ENCODE assay signal across 8 mouse cellular contexts in the genomic region with DNA sequence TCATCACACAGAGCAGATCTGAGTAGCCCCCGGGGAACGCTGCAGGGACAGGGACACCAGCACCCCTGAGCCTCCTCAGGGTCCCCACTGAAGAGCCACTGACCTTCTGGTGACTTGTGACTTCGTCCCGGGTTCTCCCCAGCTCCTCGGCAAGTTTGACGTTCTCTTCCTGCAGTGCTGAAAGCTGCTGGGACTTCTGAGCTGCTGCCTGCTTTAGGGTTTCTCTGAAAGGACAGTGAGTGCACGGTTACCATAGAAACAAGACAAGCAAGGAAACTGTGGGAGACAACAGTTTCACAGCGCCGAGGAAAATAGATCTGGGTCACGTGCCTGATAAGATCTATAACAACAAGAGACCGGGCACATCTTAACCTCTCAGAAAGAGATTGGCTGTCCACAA. TPM values are rescaled to one million over a fixed set of nuclear protein-coding genes. Genes with fewer than 3 reads are reported as not detected.
DNase-seq lines count a peak whose midpoint lies in the region; ATAC-seq lines count a peak whose summit lies in the region.

No protein-coding gene starts in this region.

- H3K36me3 ChIP-seq in hindbrain, embryonic 15.5 days: peaks cover 59% of the 10 kb centered on the region
- H3K36me3 ChIP-seq in hindbrain, embryonic 12.5 days: peaks cover 74% of the 10 kb centered on the region
- peaks cover 86% of the 10 kb centered on the region for H3K36me3 ChIP-seq in limb, embryonic 10.5 days

- 0 out of 2 replicates have a peak, but pooled peaks cover 14% of the 10 kb centered on the region for H3K4me1 ChIP-seq in hindbrain, embryonic 15.5 days (replicated peaks)
- no peaks in the 10 kb centered on the region for H3K4me1 ChIP-seq in hindbrain, embryonic 12.5 days
- H3K4me1 ChIP-seq in limb, embryonic 10.5 days: no peaks in the 10 kb centered on the region

- H3K4me2 ChIP-seq in hindbrain, embryonic 15.5 days: peak overlapping the region; percentile 30
- H3K4me2 ChIP-seq in hindbrain, embryonic 12.5 days (replicated peaks): no peak overlapping the region

- no peaks in the 10 kb centered on the region for H3K27me3 ChIP-seq in hindbrain, embryonic 15.5 days
- H3K27me3 ChIP-seq in hindbrain, embryonic 12.5 days: no peaks in the 10 kb centered on the region
- H3K27me3 ChIP-seq in limb, embryonic 10.5 days (ENCODE audit: low read depth, poor library complexity, severe bottlenecking): no peaks in the 10 kb centered on the region

- WGBS in hindbrain, embryonic 15.5 days: 31% methylated on average over 11 of the region's 11 CpGs
- 40% methylated on average over 11 of the region's 11 CpGs for WGBS in hindbrain, embryonic 12.5 days
- 80% methylated on average over 11 of the region's 11 CpGs for WGBS in limb, embryonic 10.5 days

- DNase-seq in R1 (ENCODE audit: low read depth, low spot score): peak; percentile 65
- DNase-seq in embryo, embryonic 10.5 days (ENCODE audit: low spot score): peak; percentile 26
- peak; percentile 45 to 48 for DNase-seq in layer of hippocampus, postnatal 36 days
- no peak for DNase-seq in limb, embryonic 10.5 days (ENCODE audit: low spot score)
- DNase-seq in spleen, postnatal 14 days (ENCODE audit: low spot score in 2 of 2): no peak
- no peak for DNase-seq in urinary bladder, adult 2 months (ENCODE audit: low spot score)

- no peaks in the 10 kb centered on the region for H3K9me3 ChIP-seq in hindbrain, embryonic 15.5 days
- no peaks in the 10 kb centered on the region for H3K9me3 ChIP-seq in hindbrain, embryonic 12.5 days (replicated peaks)
- no peaks in the 10 kb centered on the region for H3K9me3 ChIP-seq in limb, embryonic 10.5 days (replicated peaks)

- ATAC-seq in hindbrain, embryonic 15.5 days (ENCODE audit: low FRiP score, low read depth): peak; percentile 59; the same call in 1 of the 2 replicates
- no peak for ATAC-seq in hindbrain, embryonic 12.5 days (ENCODE audit: low FRiP score)

- H3K9ac ChIP-seq in hindbrain, embryonic 15.5 days: no peak overlapping the region
- H3K9ac ChIP-seq in hindbrain, embryonic 12.5 days: no peak overlapping the region

- peak overlapping the region; percentile 36; the same call in 1 of the 2 replicates for H3K27ac ChIP-seq in hindbrain, embryonic 15.5 days (replicated peaks)
- H3K27ac ChIP-seq in hindbrain, embryonic 12.5 days: no peak overlapping the region
- no peak overlapping the region for H3K27ac ChIP-seq in limb, embryonic 10.5 days

- H3K4me3 ChIP-seq in hindbrain, embryonic 15.5 days: no peak overlapping the region
- no peak overlapping the region for H3K4me3 ChIP-seq in hindbrain, embryonic 12.5 days
- H3K4me3 ChIP-seq in limb, embryonic 10.5 days: no peak overlapping the region

RNA-seq across cellular contexts. Expression of a gene that starts 30.7 kb away (rescaled TPM):
- polyA plus RNA-seq in hindbrain, embryonic 15.5 days (2015; fragmentation: Nextera tagmentation; extraction: Ambion mirVana): 38.1 and 38.7 TPM in 2 replicates
- polyA plus RNA-seq in hindbrain, embryonic 12.5 days (2016; fragmentation: Nextera tagmentation; extraction: Ambion mirVana): 41.4 and 43.7 TPM in 2 replicates
- total RNA-seq in layer of hippocampus, postnatal 36 days (2021): 10 to 100 TPM; 97.1 to 99.8 TPM
- polyA plus RNA-seq in limb, embryonic 10.5 days (2016; fragmentation: Nextera tagmentation; extraction: Ambion mirVana): 33.0 and 37.3 TPM in 2 replicates
- polyA plus RNA-seq in urinary bladder, adult 2 months (2012; rRNA removed): 14.6 and 17.7 TPM in 2 replicates

Comparison
In these comparisons a context has a peak if more than half of its experiments do, and no peak if none do; other contexts are left out.
1. DNase-seq: peak in R1 (single experiment), embryo, embryonic 10.5 days (single experiment) and layer of hippocampus, postnatal 36 days (2 of 2); none in limb, embryonic 10.5 days (single experiment), spleen, postnatal 14 days (0 of 2) and urinary bladder, adult 2 months (single experiment).